Mouse (Mus musculus) intestine, embryonic 16.5 days (tissue): ENCODE measurements at regions not wholly inside any gene's neighbourhood (a gene's known extent, or its start where the extent isn't known, plus 50 kb on each side); places are given as distances from the start of the nearest gene placed in this dataset.

Experiments used
- ATAC-seq: fragments of 200-750 bp; cut with Nextera tagmentation; 2 replicates; pipeline ENCODE4 v1.8.0; 2017; ENCODE audit warnings: moderate TSS enrichment, moderate library complexity
- H3K27ac ChIP-seq: fragments of 300-500 bp; sonication (generic); 2 replicates; pipeline ENCODE4 v1.5.1; 2014; ENCODE audit warnings: mild to moderate bottlenecking, low read length
- H3K27me3 ChIP-seq: fragments of 300-500 bp; sonication (generic); replicated peaks from 2 replicates; pipeline ENCODE4 v1.6.1; 2014; ENCODE audit warnings: low read length, control low read depth, mixed read lengths; ENCODE audit not compliant: control insufficient read depth, insufficient read depth
- H3K36me3 ChIP-seq: fragments of 300-500 bp; sonication (generic); 2 replicates; pipeline ENCODE4 v1.6.1; 2014; ENCODE audit warnings: low read length, control low read depth; ENCODE audit not compliant: control insufficient read depth, insufficient read depth
- H3K4me1 ChIP-seq: fragments of 300-500 bp; sonication (generic); 2 replicates; pipeline ENCODE4 v1.6.1; 2014; ENCODE audit warnings: low read length, control low read depth, mixed read lengths; ENCODE audit not compliant: control insufficient read depth, insufficient read depth
- H3K4me2 ChIP-seq: fragments of 300-500 bp; sonication (generic); 2 replicates; pipeline ENCODE4 v1.6.1; 2014; ENCODE audit warnings: low read depth, low read length, control low read depth
- H3K4me3 ChIP-seq: fragments of 300-500 bp; sonication (generic); 2 replicates; pipeline ENCODE4 v1.5.1; 2014; ENCODE audit warnings: mild to moderate bottlenecking, low read length
- H3K9ac ChIP-seq: fragments of 300-500 bp; sonication (generic); 2 replicates; pipeline ENCODE4 v1.6.1; 2014; ENCODE audit warnings: low read depth, low read length
- H3K9me3 ChIP-seq: fragments of 300-500 bp; sonication (generic); 2 replicates; pipeline ENCODE4 v1.6.1; 2016; ENCODE audit warnings: low read length, control low read depth; ENCODE audit not compliant: control insufficient read depth
- WGBS: fragments of 180-500 bp; shearing (Covaris S2); extraction: QIAGEN DNeasy Blood & Tissue Kit; methylation state at CpG from one replicate; pipeline ENCODE4 v1.1.7; 2014; 5-methylcytosine and 5-hydroxymethylcytosine counted together

GRCm38 (mm10) chr13:107505318-107505717, 483.4 kb upstream of the Kif2a start:
- no peak overlapping the region for H3K4me2 ChIP-seq
- no peaks in the 10 kb centered on the region for H3K36me3 ChIP-seq
- H3K4me3 ChIP-seq: no peak overlapping the region
- no peaks in the 10 kb centered on the region for H3K4me1 ChIP-seq
- no peak overlapping the region for H3K9ac ChIP-seq
- ATAC-seq: no peak
- no peaks in the 10 kb centered on the region for H3K9me3 ChIP-seq
- no peak overlapping the region for H3K27ac ChIP-seq
- no peaks in the 10 kb centered on the region for H3K27me3 ChIP-seq

GRCm38 (mm10) chr13:107502261-107502660, 480.3 kb upstream of the Kif2a start:
- Histone ChIP-seq H3K4me3 (no peak overlapping the region), H3K4me2 (no peak overlapping the region), H3K9ac (no peak overlapping the region), H3K9me3 (no peaks in the 10 kb centered on the region), H3K4me1 (no peaks in the 10 kb centered on the region), H3K36me3 (no peaks in the 10 kb centered on the region), H3K27ac (no peak overlapping the region), H3K27me3 (no peaks in the 10 kb centered on the region)
- no peak for ATAC-seq
- WGBS: 54% methylated on average over 7 of the region's 7 CpGs

GRCm38 (mm10) chr13:107500776-107501489, 479.0 kb upstream of the Kif2a start:
- no peak overlapping the region for H3K4me3 ChIP-seq
- H3K27me3 ChIP-seq: no peaks in the 10 kb centered on the region
- H3K9ac ChIP-seq: no peak overlapping the region
- WGBS: 85% methylated on average over 12 of the region's 12 CpGs
- H3K36me3 ChIP-seq: no peaks in the 10 kb centered on the region
- no peak for ATAC-seq
- no peak overlapping the region for H3K27ac ChIP-seq
- H3K4me1 ChIP-seq: no peaks in the 10 kb centered on the region
- H3K4me2 ChIP-seq: no peak overlapping the region
- H3K9me3 ChIP-seq: no peaks in the 10 kb centered on the region

GRCm38 (mm10) chr13:107499296-107499695, 477.4 kb upstream of the Kif2a start:
- H3K9me3 ChIP-seq: no peaks in the 10 kb centered on the region
- H3K4me1 ChIP-seq: no peaks in the 10 kb centered on the region
- H3K27ac ChIP-seq: no peak overlapping the region
- no peak for ATAC-seq
- no peak overlapping the region for H3K9ac ChIP-seq
- H3K27me3 ChIP-seq: no peaks in the 10 kb centered on the region
- H3K36me3 ChIP-seq: no peaks in the 10 kb centered on the region
- WGBS: 60% methylated on average over 4 of the region's 4 CpGs
- H3K4me3 ChIP-seq: no peak overlapping the region
- no peak overlapping the region for H3K4me2 ChIP-seq

- H3K36me3 ChIP-seq: no peaks in the 10 kb centered on the region
- WGBS: 39% methylated on average over 6 of the region's 6 CpGs
- ATAC-seq: no peak
Observed at GRCm38 (mm10) chr13:107495161-107495732, 473.3 kb upstream of the Kif2a start.

GRCm38 (mm10) chr13:107493765-107494164, 471.8 kb upstream of the Kif2a start:
- Histone ChIP-seq H3K9ac (no peak overlapping the region), H3K4me1 (no peaks in the 10 kb centered on the region), H3K9me3 (no peaks in the 10 kb centered on the region), H3K4me3 (no peak overlapping the region), H3K27ac (no peak overlapping the region), H3K36me3 (no peaks in the 10 kb centered on the region), H3K4me2 (no peak overlapping the region), H3K27me3 (no peaks in the 10 kb centered on the region)
- 73% methylated on average over 13 of the region's 13 CpGs for WGBS
- no peak for ATAC-seq

More at GRCm38 (mm10) chr13:107495161-107495732, 473.3 kb upstream of the Kif2a start:
- Histone ChIP-seq H3K4me1 (no peaks in the 10 kb centered on the region), H3K9ac (no peak overlapping the region), H3K27me3 (no peaks in the 10 kb centered on the region), H3K4me2 (no peak overlapping the region), H3K9me3 (no peaks in the 10 kb centered on the region), H3K4me3 (no peak overlapping the region), H3K27ac (no peak overlapping the region)

- H3K27me3 ChIP-seq: no peaks in the 10 kb centered on the region
- 88% methylated on average over 4 of the region's 4 CpGs for WGBS
- no peaks in the 10 kb centered on the region for H3K9me3 ChIP-seq
- H3K4me2 ChIP-seq: no peak overlapping the region
- no peaks in the 10 kb centered on the region for H3K36me3 ChIP-seq
- H3K9ac ChIP-seq: no peak overlapping the region
- no peak overlapping the region for H3K4me3 ChIP-seq
- H3K4me1 ChIP-seq: no peaks in the 10 kb centered on the region
- ATAC-seq: no peak
- H3K27ac ChIP-seq: no peak overlapping the region
Observed at GRCm38 (mm10) chr13:107492448-107492847, 470.5 kb upstream of the Kif2a start.

- WGBS: 68% methylated on average over 7 of the region's 7 CpGs
- no peaks in the 10 kb centered on the region for H3K36me3 ChIP-seq
- no peak overlapping the region for H3K4me2 ChIP-seq
- H3K27me3 ChIP-seq: no peaks in the 10 kb centered on the region
- ATAC-seq: no peak
- no peaks in the 10 kb centered on the region for H3K9me3 ChIP-seq
- no peak overlapping the region for H3K4me3 ChIP-seq
- no peak overlapping the region for H3K27ac ChIP-seq
- H3K9ac ChIP-seq: no peak overlapping the region
- H3K4me1 ChIP-seq: no peaks in the 10 kb centered on the region
Observed at GRCm38 (mm10) chr13:107491423-107491822, 469.5 kb upstream of the Kif2a start.

- Histone ChIP-seq H3K36me3 (no peaks in the 10 kb centered on the region), H3K4me3 (no peak overlapping the region), H3K4me2 (no peak overlapping the region), H3K9ac (no peak overlapping the region), H3K27me3 (no peaks in the 10 kb centered on the region), H3K27ac (no peak overlapping the region), H3K4me1 (no peaks in the 10 kb centered on the region), H3K9me3 (no peaks in the 10 kb centered on the region)
- no peak for ATAC-seq
- WGBS: 73% methylated on average over 4 of the region's 4 CpGs
Observed at GRCm38 (mm10) chr13:107485400-107486017, 463.6 kb upstream of the Kif2a start.
